Mouse (Mus musculus) mouse trophoblast stem cell (cell line): ENCODE data around the gene Ropn1.
"Not testable (repeated sequence)": the region's sequence is repeated elsewhere in the genome, so short reads cannot be mapped to it uniquely, and the experiment has no call there.

ENCODE experiments used
- in situ Hi-C, 2 experiments: fragments of 300-500 bp; cut with MseI, MboI; formaldehyde crosslinking; loops; 2 replicates in 1 of 2; 3 replicates in 1 of 2; pipeline ENCODE4 v1.15.1; 2025

Ropn1 gene

GRCm38 (mm10) chr16:34690334-34691144 lies 40.8 kb downstream of the Ropn1 start, which contains the start of gene Ccdc14:
Gene Ccdc14, plus strand, starts transcription at chr16:34690616.
- in situ Hi-C loops: no loop called here

- in situ Hi-C loops: no loop called here
These were observed 41.4 kb downstream of the Ropn1 start for GRCm38 (mm10) chr16:34691156-34691555.

- in situ Hi-C loops: no loop called here
These were observed 44.8 kb downstream of the Ropn1 start for GRCm38 (mm10) chr16:34694477-34694876.

- in situ Hi-C loops: not testable (repeated sequence)
These were observed 49.0 kb downstream of the Ropn1 start for GRCm38 (mm10) chr16:34698721-34699120.

GRCm38 (mm10) chr16:34700165-34700827 lies 50.6 kb downstream of the Ropn1 start:
- in situ Hi-C loops: loop anchor here in 1 of 2 experiments (5.0 kb wide), 1 partner anchor 33 kb away; no protein-coding TSS in a partner anchor

- in situ Hi-C loops: loop anchor here in 1 of 2 experiments (5.0 kb wide), 1 partner anchor 34 kb away; no protein-coding TSS in a partner anchor
These were observed 51.1 kb downstream of the Ropn1 start for GRCm38 (mm10) chr16:34700828-34701216.

- in situ Hi-C loops: no loop called here
These were observed 56.3 kb downstream of the Ropn1 start for GRCm38 (mm10) chr16:34706019-34706418.

- in situ Hi-C loops: no loop called here
These were observed 56.8 kb downstream of the Ropn1 start for GRCm38 (mm10) chr16:34706487-34706946.

GRCm38 (mm10) chr16:34711481-34711880 lies 61.8 kb downstream of the Ropn1 start:
- in situ Hi-C loops: no loop called here

GRCm38 (mm10) chr16:34725156-34725555 lies 75.4 kb downstream of the Ropn1 start:
- in situ Hi-C loops: no loop called here
